Mouse (Mus musculus) central nervous system, embryonic 18 days (tissue): Measurements from ENCODE around the gene Pofut2. TPM values are rescaled to one million over a fixed set of nuclear protein-coding genes. Genes with fewer than 3 reads are reported as not detected.

ENCODE experiments used
- polyA plus RNA-seq: library from polyadenylated mRNA; depleted of rRNA; stranded (reverse); fragments of >200 nt; gene quantifications from 2 replicates; pipeline ENCODE4 v1.2.3, GENCODE M21; 2012; rRNA removed

Gene Pofut2
- polyA plus RNA-seq = 33.4 and 38.7 TPM in 2 replicates

DNA sequence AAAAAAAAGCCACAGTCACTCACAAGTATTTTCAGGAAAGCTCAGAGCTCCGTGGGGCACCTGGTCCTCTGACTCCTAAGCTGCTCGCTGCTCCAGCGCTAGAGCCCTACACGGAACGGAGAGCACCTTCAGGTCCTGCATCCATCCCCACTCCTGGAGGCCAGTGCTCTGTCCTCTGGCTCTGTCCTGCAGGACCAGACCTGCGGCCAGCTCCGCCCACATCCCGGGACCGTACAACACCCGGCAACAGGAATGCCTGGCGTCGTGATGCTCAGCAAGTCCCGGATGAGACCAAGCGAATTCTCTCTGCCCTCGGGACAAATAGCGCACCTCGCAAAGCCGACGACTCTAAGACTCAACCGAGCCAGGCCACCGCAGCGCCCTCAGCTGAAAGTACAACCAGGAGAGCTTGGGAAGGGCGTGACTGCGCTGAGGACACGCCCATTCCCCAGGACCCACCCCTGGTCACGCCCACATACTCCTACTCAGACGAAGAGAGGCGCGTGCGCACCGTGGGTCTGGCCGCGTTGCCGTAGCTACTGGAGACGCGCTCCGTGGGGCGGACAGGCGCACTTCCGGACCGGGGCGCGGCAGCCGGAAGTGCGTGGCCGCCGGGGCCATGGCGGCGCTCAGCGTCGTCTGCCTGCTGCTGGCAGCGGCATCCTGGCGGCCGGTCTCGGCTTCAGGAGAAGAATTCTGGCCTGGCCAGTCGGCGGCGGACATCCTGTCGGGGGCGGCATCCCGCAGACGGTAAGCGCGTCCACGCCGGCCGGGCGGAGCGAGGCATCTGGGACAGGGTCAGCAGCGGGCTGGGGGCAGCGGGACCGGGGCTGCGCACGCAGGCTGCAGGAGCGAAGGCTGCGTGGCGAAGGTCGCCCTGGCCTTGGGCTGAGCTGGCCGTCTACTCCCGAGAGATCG lies at the start of gene Pofut2:
TSS of gene Pofut2 (plus strand) at position 515 of the 918 bp plus-strand sequence.

Other genes with a start within 250 kb of the Pofut2 start
- gene Slc19a1, start 227.0 kb upstream of the Pofut2 start, polyA plus RNA-seq = 58.3 and 64.9 TPM in 2 replicates
- gene Col18a1, start 92.7 kb upstream of the Pofut2 start, polyA plus RNA-seq = 11.1 and 12.6 TPM in 2 replicates
- 37.0 and 39.4 TPM in 2 replicates for gene Adarb1, start 159.1 kb downstream of the Pofut2 start, polyA plus RNA-seq